ENCODE assay signal across 20 mouse cellular contexts in genomic region chr2:36281138-36281537, GRCm38 (mm10). TPM values are rescaled to one million over a fixed set of nuclear protein-coding genes. Genes with fewer than 3 reads are reported as not detected.
DNase-seq lines count a peak whose midpoint lies in the region; TF ChIP-seq lines count a peak whose summit lies in the region.
"Had no signal": no experiment of that assay in that cellular context is flagged by ENCODE, and none has a peak within 500 bp of the region (broad histone marks: within the 10 kb centered on the region; RNA-seq: fewer than 3 reads in every experiment).

No protein-coding gene starts in this region.

- H3K79me2 ChIP-seq in myocyte (ENCODE audit: control insufficient read depth, insufficient read depth) = no peaks in the 10 kb centered on the region

- no peaks in the 10 kb centered on the region for H3K36me3 ChIP-seq in myocyte (ENCODE audit: control insufficient read depth, insufficient read depth)
- H3K36me3 ChIP-seq: G1E had no signal

- no peak for TF ChIP-seq POLR2A in myocyte (IDR thresholded peaks at IDR 0.05; ENCODE audit: insufficient read length, low read depth)

- no peaks in the 10 kb centered on the region for H3K27me3 ChIP-seq in myocyte (ENCODE audit: control insufficient read depth, insufficient read depth, insufficient read length)

- no peak overlapping the region for H3K4me3 ChIP-seq in myocyte

- DNase-seq in adrenal gland, adult 2 months = peak; percentile 6
- DNase-seq in adrenal gland, adult 18-20 months (ENCODE audit: low spot score in 2 of 2) = no peak
- DNase-seq in 416B (ENCODE audit: low read depth) = peak; percentile 62
- no peak for DNase-seq in gastrocnemius, adult 8-10 months (ENCODE audit: low spot score in 2 of 2)
- DNase-seq in adipocyte (ENCODE audit: low spot score) = no peak
- DNase-seq: adrenal gland, adult 8-10 months; adrenal gland, postnatal 10 days; adrenal gland, postnatal 14 days; adrenal gland, postnatal 25 days; adrenal gland, postnatal 36 days; B cell, adult 2 months; cerebellum, adult 11 months; cerebellum, adult 11-12 months; cerebellum, adult 18-20 months; cerebellum, adult 2 months; cerebellum, adult 8-10 months; cerebellum, adult 9-10 months; cerebellum, adult 9-11 months had no signal

- H3K4me2 ChIP-seq in myocyte (ENCODE audit: low read depth) = no peak overlapping the region

- H3ac ChIP-seq in myocyte (ENCODE audit: control insufficient read depth, insufficient read length) = no peak overlapping the region

TF ChIP-seq in myocyte, 11 proteins besides CTCF, POLR2A, EP300 and RAD21:
- TF ChIP-seq MAX (IDR thresholded peaks at IDR 0.05; ENCODE audit: low read depth) (no peak), CEBPB (IDR thresholded peaks at IDR 0.05; ENCODE audit: insufficient read depth, poor library complexity, severe bottlenecking) (peak; percentile 88)

RNA-seq across cellular contexts. Expression of gene Ptgs1, which starts 50.9 kb away (rescaled TPM):
- total RNA-seq in adrenal gland, adult 2 months (2021) = 10 to 100 TPM; 15.0 to 15.6 TPM
- 17.9 and 26.2 TPM in 2 replicates for polyA plus RNA-seq in adrenal gland, adult 2 months (2012; rRNA removed)
- 10 to 100 TPM; 11.0 to 13.5 TPM for total RNA-seq in adrenal gland, adult 18-20 months (2021)
- 122 TPM for polyA plus RNA-seq in myocyte (2012; fragmentation: generic; extraction: Trizol)
- total RNA-seq in gastrocnemius, adult 8-10 months (2022) = 1 to 10 TPM; 2.1 to 5.4 (median 2.4) TPM

Comparison
In these comparisons a context has a peak if more than half of its experiments do, and no peak if none do; other contexts are left out.
1. DNase-seq: peak in adrenal gland, adult 2 months (single experiment) and 416B (single experiment); none in adrenal gland, adult 18-20 months (0 of 2), gastrocnemius, adult 8-10 months (0 of 2) and adipocyte (single experiment).